Mouse (Mus musculus): Measurements from ENCODE around the gene Sgpl1.

Sgpl1 gene

DNA sequence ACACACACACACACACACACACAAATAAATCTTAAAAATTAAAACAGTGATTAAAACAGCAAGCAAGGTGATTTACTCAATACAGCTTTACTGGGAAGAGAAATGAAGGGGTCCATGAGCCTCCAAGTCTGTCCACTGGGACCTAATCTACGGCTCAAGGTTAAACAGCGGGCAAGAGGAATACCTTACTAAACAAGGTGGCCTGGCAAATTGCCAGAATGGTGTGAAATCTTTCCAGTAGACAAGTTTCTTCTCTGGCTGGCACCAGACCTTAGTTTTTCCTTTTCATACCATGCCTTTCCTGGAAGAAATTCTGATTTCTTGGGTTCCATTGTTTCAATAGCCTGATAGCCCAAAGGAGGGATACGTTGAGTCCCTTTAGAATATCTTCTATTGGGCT lies 59.0 kb downstream of the Sgpl1 start:
- in situ Hi-C loops (cut with MboI, MseI): no loop called here

DNA sequence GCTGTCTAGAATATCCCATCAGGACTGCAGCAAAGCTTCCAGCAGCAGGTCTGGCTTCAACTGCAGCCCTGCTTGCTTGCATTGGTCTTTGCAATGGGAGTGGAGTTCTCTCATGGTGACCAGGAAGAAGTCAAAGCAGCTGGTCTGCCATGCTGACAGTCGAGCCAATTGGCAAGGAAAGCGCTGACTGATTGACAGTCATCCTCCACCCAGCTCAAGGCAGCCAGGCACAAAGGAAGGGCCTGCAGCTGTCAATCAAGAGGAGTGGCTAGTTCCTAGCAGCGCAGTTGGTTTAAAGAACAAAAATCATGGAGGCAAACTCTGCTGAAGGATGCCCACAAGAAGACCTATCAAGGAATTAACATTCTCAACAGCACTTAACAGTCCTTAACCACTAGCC lies 61.0 kb downstream of the Sgpl1 start:
- in situ Hi-C loops (cut with MboI, MseI): no loop called here

DNA sequence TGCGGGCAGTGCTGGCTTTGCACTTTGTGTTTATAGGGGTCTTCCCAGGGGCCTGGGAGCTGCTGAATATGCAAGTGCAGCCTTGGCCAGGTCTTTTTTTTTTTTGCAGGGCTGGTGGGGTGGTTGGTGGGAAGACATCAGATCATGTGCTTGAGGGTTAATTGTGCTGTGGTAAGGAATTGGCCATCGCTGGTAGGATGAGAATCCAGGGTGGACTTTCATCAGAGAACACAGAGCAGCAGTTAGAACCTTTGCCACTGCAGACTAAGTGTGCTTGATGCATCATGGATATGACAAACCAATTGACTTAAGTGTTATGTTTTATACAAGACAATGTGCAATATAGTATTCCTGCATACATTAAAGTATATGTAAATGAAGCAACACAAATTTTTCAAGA lies 62.1 kb downstream of the Sgpl1 start:
- in situ Hi-C loops (cut with MboI, MseI): no loop called here

DNA sequence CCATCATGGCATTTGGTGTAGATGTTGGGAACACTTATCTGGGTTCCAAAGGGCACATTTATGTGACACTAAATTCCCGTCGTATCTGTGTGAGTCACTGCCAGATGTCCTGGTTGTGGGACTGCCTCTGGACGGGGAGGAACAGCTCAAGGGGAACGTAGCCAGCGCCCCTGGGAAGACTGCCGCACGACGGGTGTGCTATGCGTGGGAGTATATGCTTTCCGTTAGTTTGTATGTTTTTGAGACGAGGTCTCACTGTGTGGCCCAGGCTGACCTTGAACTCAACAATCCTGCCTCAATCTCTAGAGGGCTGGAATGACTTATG lies 66.6 kb downstream of the Sgpl1 start:
- in situ Hi-C loops (cut with MboI, MseI): no loop called here

DNA sequence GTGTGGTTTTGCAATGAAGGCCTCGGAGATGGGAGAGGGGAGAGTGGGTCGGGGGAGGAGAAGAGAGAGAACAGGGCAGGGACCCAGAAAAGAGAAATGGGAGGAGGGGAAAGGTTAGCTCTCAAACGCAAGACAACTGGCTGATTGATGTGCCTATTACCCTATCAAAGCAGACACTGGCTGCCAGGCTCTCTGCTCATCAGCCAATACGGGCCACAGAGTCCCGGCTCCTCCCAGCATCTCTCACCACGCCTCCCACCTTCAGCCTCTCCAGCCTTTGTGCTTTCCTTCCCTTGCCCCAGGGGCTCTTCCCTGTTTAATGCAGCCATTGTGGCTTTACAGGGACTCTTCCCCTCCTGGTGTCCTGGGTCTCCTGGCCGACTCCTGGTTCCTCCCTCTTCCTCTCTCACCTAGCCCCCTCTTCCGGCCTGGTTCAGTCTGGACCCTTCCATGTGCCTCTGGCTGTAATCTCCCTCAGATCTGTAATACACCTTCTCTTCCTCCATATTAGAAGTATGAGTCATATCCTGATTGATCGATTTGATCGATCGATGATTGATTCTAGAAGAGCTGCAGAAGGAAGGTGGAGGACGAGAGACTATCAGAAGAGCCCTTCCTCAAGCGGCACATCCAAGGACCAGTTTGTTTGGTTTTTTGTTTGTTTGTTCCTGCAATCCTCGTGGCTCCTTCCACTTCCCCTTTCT lies 67.1 kb downstream of the Sgpl1 start:
- in situ Hi-C loops (cut with MboI, MseI): no loop called here

DNA sequence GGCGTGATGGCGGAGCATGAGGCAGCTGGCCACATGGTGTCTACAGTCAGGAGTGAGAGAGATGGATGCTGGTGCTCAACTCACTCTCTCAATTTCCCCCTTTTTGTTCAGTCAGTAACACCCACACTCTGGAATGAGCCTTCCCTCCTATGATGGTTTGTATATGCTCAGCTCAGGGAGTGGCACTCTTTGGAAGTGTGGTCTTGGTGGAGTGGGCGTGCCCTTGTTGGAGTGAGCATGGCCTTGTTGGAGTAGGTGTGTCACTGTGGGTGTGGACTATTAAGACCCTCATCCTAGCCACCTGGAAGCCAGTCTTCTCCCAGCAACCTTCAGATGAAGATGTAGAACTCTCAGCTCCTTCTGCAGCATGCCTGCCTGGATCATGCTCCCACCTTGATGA lies 71.9 kb downstream of the Sgpl1 start:
- in situ Hi-C loops (cut with MboI, MseI): no loop called here

DNA sequence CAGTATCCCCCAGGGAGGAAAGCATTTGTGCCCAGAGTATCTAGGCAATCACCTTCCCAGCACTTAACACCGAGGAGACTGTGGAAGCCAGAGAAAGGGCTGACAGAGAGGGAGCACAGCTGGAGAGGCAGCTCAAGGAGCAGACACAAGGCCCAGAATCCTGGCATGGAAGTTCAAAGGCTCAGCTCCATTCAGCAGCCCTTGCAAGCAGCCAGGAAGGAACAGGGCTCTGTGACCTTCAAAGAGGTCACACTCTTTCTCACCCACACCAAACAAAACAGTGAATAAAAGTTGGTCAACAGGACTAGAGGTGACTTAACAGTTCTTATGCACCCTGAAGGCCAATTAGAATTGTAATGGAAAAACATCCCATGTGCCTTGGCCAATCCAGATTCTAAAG lies 72.9 kb downstream of the Sgpl1 start:
- in situ Hi-C loops (cut with MboI, MseI): no loop called here

DNA sequence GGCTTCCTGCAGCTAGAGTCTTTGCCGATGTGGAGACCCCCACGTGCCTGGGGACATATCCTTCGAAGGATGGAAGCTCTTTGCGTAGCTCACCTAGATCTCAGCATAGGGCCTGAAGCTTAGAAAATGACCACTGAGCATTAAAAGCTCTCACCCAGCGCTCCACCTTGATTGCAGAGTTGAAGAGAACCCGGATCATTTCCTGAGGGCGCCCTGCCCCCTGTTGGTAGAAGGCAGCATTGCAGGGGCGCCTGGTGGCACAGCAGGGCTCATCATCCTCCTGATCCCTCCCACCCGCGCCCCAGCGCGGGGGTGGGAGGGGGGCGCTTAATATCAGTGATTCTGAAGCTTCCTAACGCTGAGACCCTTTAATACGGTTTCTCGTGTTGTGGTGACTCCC lies 75.2 kb downstream of the Sgpl1 start:
- in situ Hi-C loops (cut with MboI, MseI): no loop called here

DNA sequence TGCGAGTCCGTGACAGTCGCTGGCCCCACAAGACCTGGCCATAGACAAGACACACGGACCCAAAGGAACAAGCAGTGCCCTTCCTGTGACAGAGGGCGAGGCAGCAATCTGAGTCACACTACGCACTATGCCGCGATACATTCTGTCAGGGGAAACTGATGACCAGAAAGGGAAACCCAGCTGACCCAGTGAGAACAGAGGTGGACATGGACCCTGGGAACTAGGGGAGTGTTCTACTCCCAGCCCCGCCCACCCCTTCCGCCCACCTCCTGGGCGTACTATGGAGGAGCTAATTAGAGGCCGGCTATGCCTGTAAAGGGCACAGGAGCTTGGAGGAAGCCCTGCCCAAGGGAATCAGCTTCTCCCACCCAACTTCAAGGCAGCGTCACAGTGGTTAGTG lies 78.3 kb downstream of the Sgpl1 start:
- in situ Hi-C loops (cut with MboI, MseI): no loop called here

DNA sequence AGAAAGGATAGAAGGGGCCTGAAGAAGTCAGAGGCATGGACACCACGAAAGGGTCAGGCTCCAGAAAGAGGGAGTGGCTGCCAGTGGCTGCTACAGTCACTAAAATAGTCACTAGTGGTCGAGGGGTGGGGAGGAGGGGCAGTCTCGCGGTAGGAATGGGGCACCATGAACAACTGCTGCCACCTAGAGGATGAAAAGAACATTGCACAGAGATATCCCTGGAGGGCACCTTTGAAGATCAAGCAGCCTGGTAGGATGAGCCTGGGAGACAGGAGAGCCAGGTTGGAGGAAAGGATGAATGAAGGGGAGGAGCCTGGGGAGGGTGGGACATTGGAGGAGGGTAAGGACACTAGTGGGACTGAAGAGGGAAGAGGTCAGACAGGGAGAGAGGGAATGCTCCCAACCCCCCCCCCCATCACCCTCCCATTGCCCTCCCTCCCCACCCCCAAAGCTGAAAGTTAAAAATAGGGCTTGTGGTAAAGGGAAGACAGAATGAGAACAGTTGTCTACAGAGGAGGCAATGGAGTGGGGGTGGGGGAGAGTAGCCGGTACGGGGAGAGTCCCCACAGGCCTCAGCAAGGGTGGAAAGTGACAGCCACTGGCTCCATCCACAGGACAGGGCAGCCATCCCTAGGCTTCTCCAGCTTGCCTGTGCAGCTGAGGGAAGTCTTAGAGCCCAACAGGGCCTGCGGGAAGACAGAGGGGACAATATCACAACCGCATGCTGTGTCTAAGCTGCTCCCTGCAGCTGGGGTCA lies 78.9 kb downstream of the Sgpl1 start:
- in situ Hi-C loops (cut with MboI, MseI): no loop called here

DNA sequence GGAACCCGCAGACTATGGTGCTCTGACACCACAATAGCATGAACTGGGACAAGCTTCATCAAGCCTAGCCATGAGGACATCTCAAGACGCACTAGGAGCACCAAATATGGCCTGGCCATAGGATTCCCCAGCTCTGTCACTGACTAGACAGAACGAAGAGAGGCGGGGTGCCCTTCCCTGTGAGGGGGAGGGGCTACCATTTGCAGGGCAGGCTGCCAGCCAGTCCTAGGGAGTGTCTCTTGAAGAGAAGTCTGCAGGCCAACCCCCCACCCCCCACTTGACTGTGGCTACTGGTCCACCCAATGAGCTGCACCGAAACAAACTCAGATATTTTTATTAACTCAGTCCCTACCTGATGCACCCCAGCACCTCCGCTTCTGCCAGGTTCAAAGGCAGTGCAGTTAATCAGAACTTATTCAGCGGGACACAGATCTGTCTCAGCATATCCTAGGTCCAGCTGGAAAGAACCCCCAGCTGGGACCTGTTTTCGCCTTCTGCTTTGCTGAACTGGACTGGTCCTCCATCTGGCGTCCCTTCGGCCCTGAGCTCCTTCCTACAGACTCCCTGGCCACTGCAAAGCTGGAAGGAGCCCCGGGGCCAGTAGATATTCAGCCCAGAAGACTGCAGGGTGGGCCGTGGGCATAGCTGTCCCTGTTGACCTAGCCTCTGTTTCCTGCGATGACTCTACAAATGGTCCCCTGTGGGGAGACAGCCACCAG lies 82.1 kb downstream of the Sgpl1 start:
- in situ Hi-C loops (cut with MboI, MseI): no loop called here

DNA sequence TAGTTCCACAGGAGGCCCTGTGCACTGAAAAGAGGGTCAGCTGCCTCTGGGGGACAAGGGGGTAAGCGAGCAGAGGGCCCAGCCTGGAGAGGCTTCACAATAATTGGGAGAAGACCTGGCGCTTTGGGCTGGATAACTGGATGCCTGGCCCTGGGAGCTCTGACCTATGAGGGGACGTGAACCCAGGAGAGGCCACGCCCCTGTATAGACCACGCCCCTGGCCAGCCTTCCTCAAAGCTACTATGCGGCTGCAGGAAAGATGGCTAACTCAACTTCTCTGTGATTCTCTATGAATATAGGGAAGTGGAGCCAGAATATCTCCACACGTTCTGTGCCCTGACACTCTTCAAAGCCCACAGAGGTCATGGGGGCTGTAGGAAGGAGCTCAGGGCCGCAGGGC lies 82.9 kb downstream of the Sgpl1 start:
- in situ Hi-C loops (cut with MboI, MseI): no loop called here

DNA sequence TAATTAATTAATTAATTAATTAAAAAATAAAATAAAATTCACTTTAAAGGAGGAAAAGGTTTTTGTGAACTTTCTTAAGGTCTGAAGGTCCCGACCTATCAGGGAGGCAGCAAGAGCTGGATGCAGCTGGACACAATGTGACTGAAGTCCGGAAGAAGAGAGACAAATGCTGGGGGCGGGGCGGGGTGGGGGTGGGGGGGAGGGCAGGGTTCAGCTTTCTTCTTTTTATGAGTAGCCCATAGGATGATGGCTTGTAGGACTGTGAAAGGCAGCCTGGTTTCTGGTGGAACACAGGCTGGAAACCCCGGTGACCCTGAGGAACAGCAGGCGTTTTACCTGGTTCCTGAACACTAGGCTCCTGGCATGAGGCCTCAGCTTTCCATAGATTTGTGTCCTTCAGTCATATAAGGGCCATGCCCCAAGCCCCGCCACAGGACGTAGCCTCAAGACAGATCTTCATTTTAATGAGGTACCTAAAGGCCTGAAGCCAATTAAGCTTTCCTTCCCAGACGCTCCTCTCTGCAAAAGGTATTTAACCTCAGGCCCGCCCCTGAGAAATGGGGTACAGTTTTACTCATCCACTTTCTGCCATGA lies 84.1 kb downstream of the Sgpl1 start:
- in situ Hi-C loops (cut with MboI, MseI): no loop called here

DNA sequence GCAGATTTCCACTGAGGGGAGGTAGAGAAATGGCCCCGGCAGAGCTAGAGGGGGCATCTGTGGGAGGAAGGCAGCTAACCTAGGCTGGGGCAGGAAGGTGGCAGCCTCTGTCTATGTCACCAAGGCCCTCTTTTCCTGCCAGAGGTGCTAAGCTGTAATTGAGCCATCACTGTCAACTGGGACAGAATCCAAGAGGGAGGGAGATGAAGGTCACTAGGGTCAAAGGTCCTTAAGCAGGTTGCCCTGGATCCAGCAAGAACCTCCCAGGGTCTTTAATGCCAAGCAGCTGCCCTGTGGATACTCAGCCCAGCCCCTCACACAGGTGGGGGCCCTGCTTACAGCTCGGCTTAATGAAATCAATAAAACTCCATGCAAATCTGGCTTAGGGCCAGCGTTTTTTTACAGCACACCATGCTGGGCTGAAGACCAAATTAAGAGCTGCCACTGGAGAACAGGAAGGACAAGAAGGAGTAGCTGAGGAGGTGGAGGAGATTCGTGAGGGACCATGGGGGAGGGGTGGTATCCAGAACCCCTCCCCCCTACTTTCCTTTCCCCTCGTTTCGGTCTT lies 87.9 kb downstream of the Sgpl1 start:
- in situ Hi-C loops (cut with MboI, MseI): loop anchor here (10.0 kb wide), 1 partner anchor 725 kb away; no protein-coding TSS in a partner anchor

DNA sequence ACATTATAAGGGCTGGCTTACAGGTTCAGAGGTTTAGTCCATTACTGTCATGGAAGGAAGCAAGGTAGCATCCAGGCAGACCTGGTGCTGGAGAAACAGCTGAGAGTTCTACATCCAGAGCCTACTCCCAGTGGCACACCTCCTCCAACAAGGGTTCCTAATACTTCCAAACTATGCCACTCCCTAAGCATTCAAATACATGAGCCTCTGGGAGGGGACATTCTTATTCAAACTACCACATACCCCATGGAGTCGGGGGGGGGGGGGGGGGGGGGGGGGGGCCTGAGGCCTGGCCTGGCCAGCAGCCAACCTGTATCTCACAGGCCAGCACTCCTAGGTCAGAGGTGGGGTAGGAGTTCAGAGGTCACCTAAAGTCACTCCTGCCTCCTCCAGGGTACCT lies 88.4 kb downstream of the Sgpl1 start:
- in situ Hi-C loops (cut with MboI, MseI): loop anchor here (10.0 kb wide), 1 partner anchor 724 kb away; no protein-coding TSS in a partner anchor

DNA sequence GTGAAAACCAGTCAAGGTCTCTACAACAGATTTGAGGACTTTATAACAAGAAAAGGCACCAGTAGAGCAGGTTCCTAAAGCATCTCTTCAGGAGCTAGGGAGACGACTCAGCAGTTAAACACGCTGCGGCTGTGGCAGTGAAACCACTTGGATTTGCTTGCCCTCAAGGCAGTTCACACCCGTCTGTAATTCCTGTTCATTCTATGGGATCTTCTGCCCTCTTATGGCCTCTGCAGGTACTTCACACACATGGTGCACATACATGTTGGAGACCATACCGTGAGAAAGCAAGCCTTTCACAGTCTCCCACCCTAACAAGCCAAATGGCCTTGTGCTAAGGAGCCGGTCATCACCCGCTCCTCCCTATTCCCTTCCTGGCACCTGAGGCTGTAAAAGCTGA lies 90.8 kb downstream of the Sgpl1 start:
- in situ Hi-C loops (cut with MboI, MseI): loop anchor here (10.0 kb wide), 1 partner anchor 722 kb away; no protein-coding TSS in a partner anchor

DNA sequence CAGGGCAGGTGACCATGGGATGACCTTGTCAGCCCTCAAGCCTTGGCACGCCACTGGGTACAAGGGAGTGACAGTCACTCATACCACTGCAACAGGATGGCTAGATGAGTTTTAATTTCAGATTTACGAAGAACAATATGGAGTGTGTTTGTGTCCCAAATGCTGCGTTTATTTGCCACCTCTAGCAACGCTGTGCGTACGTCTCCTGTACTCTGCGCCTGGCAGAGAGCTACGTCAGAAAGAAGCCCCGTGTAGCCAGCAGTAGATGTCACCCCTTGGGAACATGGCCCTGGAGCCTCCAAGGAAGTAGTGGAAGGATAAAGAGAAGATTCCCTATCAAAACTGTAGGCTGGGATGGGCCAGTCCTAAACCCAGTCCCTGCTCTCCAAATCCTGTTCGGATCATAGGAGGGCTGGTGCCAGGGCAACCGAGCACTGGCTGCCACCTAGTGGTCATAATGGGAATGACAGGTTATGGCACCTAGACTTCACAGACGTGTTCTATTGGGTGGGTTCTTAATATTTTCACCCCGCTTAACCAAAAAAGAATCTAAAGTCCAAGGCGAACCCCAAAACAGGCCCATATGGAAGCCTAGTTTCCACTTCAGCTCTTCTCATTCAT lies 95.4 kb downstream of the Sgpl1 start:
- in situ Hi-C loops (cut with MboI, MseI): loop anchor here (5.0 to 10.0 kb wide), 2 partner anchors 270 to 717 kb away; no protein-coding TSS in a partner anchor

Measured in regulatory T cell (primary cell).